Mouse (Mus musculus): Measurements from ENCODE around the gene Tm2d3.

- TF ChIP-seq GATA1 (IDR thresholded peaks at IDR 0.05; ENCODE audit: borderline replicate concordance, low read length): no peak
- no peak for TF ChIP-seq FLI1 (IDR thresholded peaks at IDR 0.05; ENCODE audit: low read length)
Observed at GRCm38 (mm10) chr7:65691929-65692605, 1.1 kb downstream of the Tm2d3 start.
